Mouse (Mus musculus): ENCODE results near the gene St7. TPM values are rescaled to one million over a fixed set of nuclear protein-coding genes. Genes with fewer than 3 reads are reported as not detected.

The St7 gene
- total RNA-seq, 1 experiment from 2014 or later, result 56.2 TPM

GRCm38 (mm10) chr6:17705973-17706372, 13.2 kb downstream of the St7 start:
- no peak for ATAC-seq (replicated peaks; ENCODE audit: low read depth, poor library complexity, severe bottlenecking)

GRCm38 (mm10) chr6:17718978-17719377, 26.2 kb downstream of the St7 start:
- ATAC-seq (replicated peaks; ENCODE audit: low read depth, poor library complexity, severe bottlenecking), result no peak

GRCm38 (mm10) chr6:17719423-17719822, 26.7 kb downstream of the St7 start:
- ATAC-seq (replicated peaks; ENCODE audit: low read depth, poor library complexity, severe bottlenecking), result no peak

GRCm38 (mm10) chr6:17720022-17720421, 27.3 kb downstream of the St7 start:
- ATAC-seq (replicated peaks; ENCODE audit: low read depth, poor library complexity, severe bottlenecking), result no peak

- no peak for ATAC-seq (replicated peaks; ENCODE audit: low read depth, poor library complexity, severe bottlenecking)
Observed at GRCm38 (mm10) chr6:17721706-17722105, 29.0 kb downstream of the St7 start.

DNA sequence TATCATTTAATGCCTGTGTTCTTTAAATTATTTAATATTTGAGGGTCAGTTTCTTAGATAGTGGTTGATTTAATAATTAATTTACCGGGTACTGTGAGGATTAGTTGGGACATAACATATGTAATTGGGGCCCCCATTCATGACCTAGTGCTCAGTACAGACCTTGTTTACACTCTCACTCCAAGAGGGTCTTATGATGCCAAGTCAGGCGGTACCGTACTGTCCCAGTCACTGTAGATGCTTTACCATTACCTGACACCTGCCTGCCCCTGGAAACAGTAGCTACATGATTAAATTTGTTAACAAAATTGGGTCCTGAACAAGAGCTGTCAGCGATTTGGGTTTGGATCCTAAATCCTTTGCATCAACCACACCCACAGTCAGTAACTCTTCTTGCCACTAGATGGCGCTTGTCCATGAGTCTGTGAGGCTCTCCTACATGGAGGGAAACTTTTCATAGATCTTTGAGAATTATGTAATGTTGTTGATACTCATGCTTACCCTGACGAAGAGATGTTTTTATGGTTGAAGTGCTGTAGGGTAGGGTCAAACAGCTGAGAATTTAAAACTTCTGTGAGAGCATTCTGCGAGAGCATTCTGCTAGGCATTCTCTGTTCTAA, 33.2 kb downstream of the St7 start:
- peak; percentile 89 for ATAC-seq (replicated peaks; ENCODE audit: low read depth, poor library complexity, severe bottlenecking)

- no peak for ATAC-seq (replicated peaks; ENCODE audit: low read depth, poor library complexity, severe bottlenecking)
Observed at GRCm38 (mm10) chr6:17727241-17727640, 34.5 kb downstream of the St7 start.

- ATAC-seq (replicated peaks; ENCODE audit: low read depth, poor library complexity, severe bottlenecking), result no peak
Observed at GRCm38 (mm10) chr6:17727891-17728790, 35.4 kb downstream of the St7 start.

DNA sequence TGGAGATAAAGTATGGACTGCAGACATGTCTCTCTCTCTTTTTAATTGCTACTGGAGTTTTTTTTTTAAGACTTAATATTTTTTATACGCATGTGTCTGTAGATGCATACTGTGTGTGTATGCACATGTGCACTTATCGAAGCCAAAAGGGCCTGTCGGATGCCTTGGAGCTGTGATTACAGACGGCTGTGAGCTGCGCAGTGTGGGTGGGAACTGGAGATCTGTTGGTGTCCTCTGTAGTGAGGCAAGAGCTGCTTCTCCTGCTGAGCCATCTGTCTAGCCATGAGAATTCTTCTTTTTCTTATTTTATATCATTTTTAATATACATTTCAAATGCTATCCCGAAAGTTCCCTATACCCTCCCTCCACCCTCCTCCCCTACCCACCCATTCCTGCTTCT, 37.4 kb downstream of the St7 start:
- ATAC-seq (replicated peaks; ENCODE audit: low read depth, poor library complexity, severe bottlenecking), result no peak

DNA sequence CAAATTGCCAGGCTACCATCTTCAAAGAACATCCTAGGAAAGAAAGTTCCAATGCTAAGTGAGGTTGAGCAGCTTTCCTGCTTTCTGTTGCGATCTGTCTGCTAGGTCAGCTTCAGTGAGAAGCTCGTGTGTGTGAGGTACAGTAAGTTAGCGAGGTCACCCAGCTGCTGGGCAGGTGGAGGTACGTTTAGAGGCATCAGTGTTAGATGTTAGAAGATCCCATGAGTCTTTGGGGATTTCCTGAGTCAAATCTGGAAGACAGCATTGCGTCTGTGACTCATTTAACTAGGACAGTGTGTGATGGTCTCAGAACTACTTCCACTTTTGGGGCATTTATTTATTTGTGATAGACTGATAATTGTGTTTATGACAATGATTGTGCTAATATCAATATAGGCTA, 39.0 kb downstream of the St7 start:
- ATAC-seq (replicated peaks; ENCODE audit: low read depth, poor library complexity, severe bottlenecking), result no peak

- peak; percentile 80 for ATAC-seq (replicated peaks; ENCODE audit: low read depth, poor library complexity, severe bottlenecking)
Observed at GRCm38 (mm10) chr6:17733951-17734411, 41.2 kb downstream of the St7 start.

DNA sequence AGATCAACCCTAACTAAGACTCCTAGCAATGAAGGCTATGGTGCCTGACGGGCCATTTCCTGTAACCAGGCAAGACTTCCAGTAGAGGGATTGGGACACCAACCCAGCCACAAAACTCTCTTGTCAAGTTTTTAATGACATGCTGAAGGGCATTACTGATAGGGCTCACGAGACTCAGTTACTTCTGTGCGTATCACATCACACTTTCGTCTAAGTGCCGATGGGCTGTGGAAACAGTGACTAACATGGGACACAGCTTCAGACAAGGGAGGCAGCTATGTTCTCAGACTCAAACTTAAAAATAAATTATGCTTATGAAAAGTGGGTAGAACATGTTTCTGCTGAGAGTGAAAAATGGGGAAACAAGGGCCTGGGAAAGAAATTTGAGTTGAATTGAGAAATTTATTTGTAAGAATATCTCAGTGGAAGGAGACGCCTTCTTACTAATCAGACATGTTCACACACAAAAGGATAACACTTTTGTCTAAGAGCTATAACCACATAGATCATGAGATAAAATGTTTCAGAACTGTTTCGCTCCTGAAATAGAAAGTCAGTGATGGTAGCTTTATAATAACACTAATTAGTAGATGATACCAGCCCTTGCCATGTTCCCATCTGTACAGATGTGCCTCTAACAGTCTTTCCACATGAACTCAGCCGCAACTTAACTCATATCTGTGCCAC, 44.7 kb downstream of the St7 start:
- no peak for ATAC-seq (replicated peaks; ENCODE audit: low read depth, poor library complexity, severe bottlenecking)

- ATAC-seq (replicated peaks; ENCODE audit: low read depth, poor library complexity, severe bottlenecking), result no peak
Observed at GRCm38 (mm10) chr6:17740128-17740527, 47.4 kb downstream of the St7 start.

- peak; percentile 12 for ATAC-seq (replicated peaks; ENCODE audit: low read depth, poor library complexity, severe bottlenecking)
Observed at GRCm38 (mm10) chr6:17741639-17742038, 48.9 kb downstream of the St7 start.

DNA sequence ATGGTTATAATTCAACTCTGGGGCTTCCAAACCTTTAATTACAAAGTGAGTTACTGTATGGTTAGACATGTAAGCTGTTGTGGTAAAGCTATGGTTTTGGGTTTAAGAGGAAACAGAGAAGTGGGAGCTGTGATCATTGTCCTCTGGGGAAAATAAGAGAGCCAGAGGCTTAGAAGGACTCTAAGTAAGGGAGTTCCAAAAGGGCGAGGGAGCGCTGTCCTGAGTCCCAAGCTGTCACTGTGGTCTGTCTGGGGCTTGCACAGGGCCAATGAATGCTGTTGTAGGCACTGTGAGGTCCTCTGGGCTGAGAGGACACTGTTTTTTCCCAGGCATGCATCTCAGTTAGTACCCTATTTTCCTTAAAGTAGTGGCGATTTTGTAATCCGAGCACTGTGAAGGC, 49.5 kb downstream of the St7 start:
- ATAC-seq (replicated peaks; ENCODE audit: low read depth, poor library complexity, severe bottlenecking), result peak; percentile 39

- peak; percentile 80 for ATAC-seq (replicated peaks; ENCODE audit: low read depth, poor library complexity, severe bottlenecking)
Observed at GRCm38 (mm10) chr6:17743325-17743724, 50.6 kb downstream of the St7 start.

GRCm38 (mm10) chr6:17747724-17748123, 55.0 kb downstream of the St7 start:
- 0 out of 2 replicates have a peak, but pooled peaks have one; percentile 2 for ATAC-seq (replicated peaks; ENCODE audit: low read depth, poor library complexity, severe bottlenecking)

DNA sequence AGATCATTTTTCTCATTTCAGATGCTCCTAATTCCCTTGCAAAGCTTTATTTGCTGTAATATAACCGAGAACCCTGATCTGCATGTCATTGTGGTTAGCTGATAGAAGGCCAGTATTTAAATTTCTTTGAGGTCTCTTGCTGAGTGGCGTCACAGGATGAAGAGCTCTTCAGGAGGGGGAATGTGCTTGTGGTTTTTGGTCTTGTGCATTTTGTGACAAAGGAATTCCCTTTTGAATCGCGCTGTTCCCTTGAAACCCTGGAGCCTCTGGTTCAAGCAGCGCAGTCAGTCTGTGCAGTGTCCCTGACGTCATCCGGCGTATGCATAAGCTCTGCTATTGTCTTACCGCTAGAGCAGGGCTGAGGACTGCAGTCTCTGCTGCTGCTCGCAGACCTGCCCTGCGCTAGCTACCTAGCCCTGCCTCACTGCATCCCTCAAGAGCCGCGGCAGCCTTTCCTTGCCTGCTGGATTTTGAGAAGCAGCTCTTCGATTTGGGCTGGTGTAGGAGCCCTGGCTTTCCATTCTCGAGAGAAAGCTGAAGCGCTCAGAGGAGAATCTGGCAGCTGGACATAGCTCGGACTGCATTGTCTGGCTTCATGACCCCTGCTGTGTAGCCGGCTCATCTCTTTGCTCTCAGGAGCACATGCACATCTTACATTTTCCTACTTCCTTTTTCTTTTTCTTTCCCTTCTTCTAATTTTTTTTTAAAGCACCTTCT, 56.3 kb downstream of the St7 start:
- peak; percentile 88 for ATAC-seq (replicated peaks; ENCODE audit: low read depth, poor library complexity, severe bottlenecking)

GRCm38 (mm10) chr6:17749596-17749995, 56.9 kb downstream of the St7 start:
- 0 out of 2 replicates have a peak, but pooled peaks have one; percentile 0 for ATAC-seq (replicated peaks; ENCODE audit: low read depth, poor library complexity, severe bottlenecking)

DNA sequence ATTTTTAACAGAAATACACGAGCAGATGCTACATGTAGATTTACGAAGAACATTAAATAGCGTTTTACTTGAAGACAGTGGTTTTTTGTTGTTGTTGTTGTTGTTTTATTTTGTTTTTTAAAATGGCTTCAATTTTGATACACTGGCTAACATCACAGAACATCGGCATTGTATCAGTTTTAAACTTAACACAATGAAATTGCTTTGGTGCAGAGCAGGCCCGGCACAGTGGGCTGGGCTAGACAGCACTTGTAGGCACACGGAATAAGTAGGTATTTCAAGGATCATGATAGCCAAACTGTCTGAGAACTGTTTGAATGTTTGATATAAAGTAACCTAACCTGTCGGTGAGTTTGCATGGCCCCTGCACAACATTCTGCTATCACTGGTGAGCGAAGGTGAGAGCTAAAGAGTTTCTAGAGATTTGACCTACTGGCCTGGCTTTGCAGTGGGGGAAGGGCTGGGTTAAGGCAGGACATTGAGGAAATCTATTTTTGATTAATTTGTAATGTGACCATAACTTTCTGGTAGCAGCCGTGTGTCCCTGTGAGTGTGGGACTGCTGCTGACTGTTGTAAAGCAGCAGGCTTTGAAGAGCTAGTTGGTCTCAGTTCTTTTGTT, 57.4 kb downstream of the St7 start:
- no peak for ATAC-seq (replicated peaks; ENCODE audit: low read depth, poor library complexity, severe bottlenecking)
